Mouse (Mus musculus): ENCODE measurements at regions not wholly inside any gene's neighbourhood (a gene's known extent, or its start where the extent isn't known, plus 50 kb on each side); places are given as distances from the start of the nearest gene placed in this dataset.
A peak's percentile ranks its signal among the peaks of the same experiment; 100 is the strongest.

DNA sequence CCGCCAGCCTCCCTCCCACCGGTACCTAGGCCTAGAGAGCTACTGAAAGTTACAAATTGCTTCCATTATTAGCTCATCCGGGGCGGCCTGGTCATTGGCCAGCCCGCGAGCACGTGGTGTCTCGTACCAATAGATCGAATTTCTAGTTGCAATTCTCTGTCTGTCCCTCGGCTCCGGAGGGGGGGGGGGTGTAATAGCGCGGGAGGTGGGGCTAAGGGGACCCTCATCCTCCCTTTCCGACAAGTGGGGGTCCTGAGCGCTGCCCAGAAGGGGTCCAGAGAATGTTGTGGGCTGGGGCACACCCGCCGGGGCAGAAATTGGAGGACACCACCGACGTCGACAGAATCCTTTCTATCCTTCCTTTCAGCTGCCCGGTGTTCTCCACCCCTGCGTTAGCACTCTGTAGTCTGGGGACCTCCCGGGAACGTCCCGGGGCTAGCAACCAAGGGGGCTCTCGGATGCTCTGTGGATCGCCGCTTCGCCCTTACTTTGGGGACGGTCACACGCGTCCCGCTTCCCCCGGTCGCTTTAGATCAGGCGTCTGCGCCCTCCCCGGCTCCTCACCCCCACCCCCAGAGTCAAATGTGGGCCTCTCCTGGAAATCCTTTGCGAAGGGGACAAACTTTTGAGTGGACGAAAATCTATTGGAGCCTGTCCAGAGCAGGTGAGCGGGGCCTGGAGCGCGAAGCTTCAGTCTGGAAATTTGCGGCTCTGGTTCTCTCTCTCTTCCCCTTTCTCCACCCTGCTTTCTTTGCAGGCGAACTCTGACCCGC, 64.6 kb downstream of the Smug1 start:
- peak overlapping the region; percentile 34 for H3K4me3 ChIP-seq (ENCODE audit: low read depth, low read length)
- H3K27me3 ChIP-seq (ENCODE audit: control insufficient read depth, insufficient read depth, low read length): peaks cover 90% of the 10 kb centered on the region
- H3K9me3 ChIP-seq (replicated peaks; ENCODE audit: control insufficient read depth, low read length): no peaks in the 10 kb centered on the region
- no peak for DNase-seq (ENCODE audit: low spot score)
- H3K4me2 ChIP-seq (ENCODE audit: low read depth, low read length): peak overlapping the region; percentile 59
- H3K36me3 ChIP-seq (replicated peaks; ENCODE audit: control insufficient read depth, insufficient read depth, low read length): no peaks in the 10 kb centered on the region
- no peak for ATAC-seq (ENCODE audit: insufficient read depth, low read depth)
- TF ChIP-seq EP300 (IDR thresholded peaks at IDR 0.05; ENCODE audit: low read depth): no peak
- no peak overlapping the region for H3K9ac ChIP-seq (replicated peaks; ENCODE audit: low read depth, low read length)
- 2% methylated on average over 46 of the region's 46 CpGs for WGBS
- no peak overlapping the region for H3K27ac ChIP-seq (ENCODE audit: low read depth)
- 0 out of 2 replicates have a peak, but pooled peaks cover 2% of the 10 kb centered on the region for H3K4me1 ChIP-seq (ENCODE audit: control insufficient read depth, insufficient read depth)

DNA sequence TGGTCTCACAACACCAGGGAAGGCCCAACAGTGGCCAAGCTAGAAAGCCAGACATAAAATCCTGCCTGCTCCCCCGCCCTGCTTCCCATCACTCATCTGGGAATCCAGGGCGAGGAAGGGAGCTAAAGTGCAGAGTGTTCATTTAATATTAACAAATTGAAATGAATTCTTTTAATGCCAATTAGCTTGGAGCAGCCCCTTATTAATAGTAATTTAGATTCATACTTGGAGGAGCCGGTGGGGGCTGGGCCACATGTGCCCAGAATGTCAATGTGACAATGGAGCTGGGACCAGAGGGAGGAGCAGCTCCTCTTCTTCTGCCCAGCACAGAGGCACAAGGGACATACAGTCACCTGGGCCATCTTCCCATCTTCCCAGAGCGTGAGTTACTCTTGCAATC, 66.8 kb downstream of the Smug1 start:
- TF ChIP-seq EP300 (IDR thresholded peaks at IDR 0.05; ENCODE audit: low read depth) (no peak), CTCF (IDR thresholded peaks at IDR 0.05; ENCODE audit: low read depth) (no peak)
- Histone ChIP-seq H3K4me1 (ENCODE audit: control insufficient read depth, insufficient read depth) (0 out of 2 replicates have a peak, but pooled peaks cover 2% of the 10 kb centered on the region), H3K36me3 (replicated peaks; ENCODE audit: control insufficient read depth, insufficient read depth, low read length) (no peaks in the 10 kb centered on the region), H3K27me3 (ENCODE audit: control insufficient read depth, insufficient read depth, low read length) (peaks cover 98% of the 10 kb centered on the region), H3K4me3 (ENCODE audit: low read depth, low read length) (no peak overlapping the region), H3K27ac (ENCODE audit: low read depth) (no peak overlapping the region), H3K9ac (replicated peaks; ENCODE audit: low read depth, low read length) (no peak overlapping the region), H3K4me2 (ENCODE audit: low read depth, low read length) (no peak overlapping the region), H3K9me3 (replicated peaks; ENCODE audit: control insufficient read depth, low read length) (no peaks in the 10 kb centered on the region)
- DNase-seq (ENCODE audit: low spot score) (no peak), ATAC-seq (ENCODE audit: insufficient read depth, low read depth) (no peak)
- 66% methylated on average over 4 of the region's 4 CpGs for WGBS

DNA sequence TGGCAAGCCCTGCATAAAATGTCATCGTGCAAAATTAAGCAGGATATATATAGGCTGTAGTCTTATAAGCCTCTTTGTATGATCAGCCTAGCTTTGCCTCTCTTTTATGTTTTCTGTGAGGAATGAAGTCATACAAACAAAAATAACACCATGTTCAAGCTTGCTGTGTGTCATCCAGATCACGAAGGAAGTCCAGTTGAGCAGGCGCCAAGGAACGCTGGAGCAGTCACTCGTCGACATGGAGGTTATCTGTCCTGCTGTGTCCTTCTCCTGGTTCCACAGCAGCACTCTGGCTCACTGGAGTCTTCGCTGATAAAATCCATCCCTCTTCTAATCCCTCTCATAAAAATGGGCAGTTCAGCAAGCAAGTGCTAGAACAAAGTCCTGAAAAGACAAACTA, 72.4 kb downstream of the Smug1 start:
- ATAC-seq (ENCODE audit: insufficient read depth, low read depth): peak; percentile 53; the same call in 1 of the 2 replicates
- no peak for TF ChIP-seq CTCF (IDR thresholded peaks at IDR 0.05; ENCODE audit: low read depth)
- TF ChIP-seq EP300 (IDR thresholded peaks at IDR 0.05; ENCODE audit: low read depth): no peak

DNA sequence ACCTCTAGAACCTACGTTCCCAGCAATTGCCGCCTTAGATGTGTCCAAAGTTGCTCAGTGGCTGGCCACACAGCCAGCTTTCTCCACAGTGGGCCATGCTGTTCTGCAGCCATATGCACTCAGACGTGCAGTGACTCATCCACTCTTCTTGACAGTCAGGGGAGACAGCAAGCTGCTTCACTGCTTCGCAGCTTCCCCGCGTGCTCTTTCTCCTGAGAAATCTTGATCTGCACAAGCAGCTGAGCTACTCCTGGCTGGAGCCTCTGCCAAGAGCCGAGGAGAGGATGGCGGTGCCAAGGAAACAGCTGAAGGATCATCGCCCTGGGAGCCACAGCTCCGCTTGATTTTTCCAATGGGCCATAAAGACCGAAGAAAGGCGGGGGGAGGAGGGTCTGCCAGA, 73.2 kb downstream of the Smug1 start:
- WGBS: 69% methylated on average over 12 of the region's 12 CpGs
- H3K4me3 ChIP-seq (ENCODE audit: low read depth, low read length): no peak overlapping the region
- H3K4me1 ChIP-seq (ENCODE audit: control insufficient read depth, insufficient read depth): no peaks in the 10 kb centered on the region
- TF ChIP-seq EP300 (IDR thresholded peaks at IDR 0.05; ENCODE audit: low read depth): no peak
- H3K36me3 ChIP-seq (replicated peaks; ENCODE audit: control insufficient read depth, insufficient read depth, low read length): no peaks in the 10 kb centered on the region
- DNase-seq (ENCODE audit: low spot score): no peak
- H3K9me3 ChIP-seq (replicated peaks; ENCODE audit: control insufficient read depth, low read length): no peaks in the 10 kb centered on the region
- H3K4me2 ChIP-seq (ENCODE audit: low read depth, low read length): no peak overlapping the region
- H3K9ac ChIP-seq (replicated peaks; ENCODE audit: low read depth, low read length): no peak overlapping the region
- peaks cover 93% of the 10 kb centered on the region for H3K27me3 ChIP-seq (ENCODE audit: control insufficient read depth, insufficient read depth, low read length)
- H3K27ac ChIP-seq (ENCODE audit: low read depth): no peak overlapping the region
- no peak for ATAC-seq (ENCODE audit: insufficient read depth, low read depth)

More for the DNA sequence above, 72.4 kb downstream of the Smug1 start:
- peak; percentile 47 for DNase-seq (ENCODE audit: low spot score)
- WGBS: 23% methylated on average over 7 of the region's 7 CpGs
- Histone ChIP-seq H3K9me3 (replicated peaks; ENCODE audit: control insufficient read depth, low read length) (no peaks in the 10 kb centered on the region), H3K27me3 (ENCODE audit: control insufficient read depth, insufficient read depth, low read length) (peaks cover 94% of the 10 kb centered on the region), H3K36me3 (replicated peaks; ENCODE audit: control insufficient read depth, insufficient read depth, low read length) (no peaks in the 10 kb centered on the region), H3K4me1 (ENCODE audit: control insufficient read depth, insufficient read depth) (no peaks in the 10 kb centered on the region), H3K4me3 (ENCODE audit: low read depth, low read length) (no peak overlapping the region), H3K9ac (replicated peaks; ENCODE audit: low read depth, low read length) (no peak overlapping the region), H3K4me2 (ENCODE audit: low read depth, low read length) (no peak overlapping the region), H3K27ac (ENCODE audit: low read depth) (no peak overlapping the region)

DNA sequence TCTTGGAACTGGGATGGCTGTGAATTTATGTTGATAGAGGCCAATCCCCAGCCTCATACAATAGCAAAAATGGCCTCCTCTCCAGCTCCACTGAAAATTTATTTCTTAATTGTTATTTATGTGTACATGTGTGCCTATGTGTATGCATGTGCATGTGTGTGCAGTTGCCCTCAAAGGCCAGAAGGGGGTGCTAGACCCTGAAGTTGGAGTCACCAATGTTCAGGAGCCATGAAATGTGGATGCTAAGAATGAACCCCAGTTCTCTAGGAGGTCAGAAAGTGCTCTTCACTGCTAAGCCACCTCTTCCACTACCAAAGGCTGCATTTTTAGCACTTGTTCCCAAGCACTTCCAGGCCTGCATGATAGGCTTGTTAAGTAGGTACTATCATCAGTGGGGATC, 73.8 kb downstream of the Hoxc4 start:
- no peak overlapping the region for H3K4me3 ChIP-seq (ENCODE audit: low read depth, low read length)
- no peaks in the 10 kb centered on the region for H3K9me3 ChIP-seq (replicated peaks; ENCODE audit: control insufficient read depth, low read length)
- peaks cover 92% of the 10 kb centered on the region for H3K27me3 ChIP-seq (ENCODE audit: control insufficient read depth, insufficient read depth, low read length)
- no peaks in the 10 kb centered on the region for H3K36me3 ChIP-seq (replicated peaks; ENCODE audit: control insufficient read depth, insufficient read depth, low read length)
- H3K4me1 ChIP-seq (ENCODE audit: control insufficient read depth, insufficient read depth): peaks cover under 1% of the 10 kb centered on the region; the same call in 1 of the 2 replicates
- ATAC-seq (ENCODE audit: insufficient read depth, low read depth) (no peak), DNase-seq (ENCODE audit: low spot score) (no peak)
- no peak overlapping the region for H3K4me2 ChIP-seq (ENCODE audit: low read depth, low read length)
- no peak overlapping the region for H3K9ac ChIP-seq (replicated peaks; ENCODE audit: low read depth, low read length)
- TF ChIP-seq CTCF (IDR thresholded peaks at IDR 0.05; ENCODE audit: low read depth) (no peak), EP300 (IDR thresholded peaks at IDR 0.05; ENCODE audit: low read depth) (no peak)
- no peak overlapping the region for H3K27ac ChIP-seq (ENCODE audit: low read depth)

All from heart, postnatal 0 days (tissue).